Mouse (Mus musculus): ENCODE measurements around the gene Slc29a1. TPM values are rescaled to one million over a fixed set of nuclear protein-coding genes. Genes with fewer than 3 reads are reported as not detected.

The Slc29a1 gene
- total RNA-seq, 1 experiment: 321 TPM

DNA sequence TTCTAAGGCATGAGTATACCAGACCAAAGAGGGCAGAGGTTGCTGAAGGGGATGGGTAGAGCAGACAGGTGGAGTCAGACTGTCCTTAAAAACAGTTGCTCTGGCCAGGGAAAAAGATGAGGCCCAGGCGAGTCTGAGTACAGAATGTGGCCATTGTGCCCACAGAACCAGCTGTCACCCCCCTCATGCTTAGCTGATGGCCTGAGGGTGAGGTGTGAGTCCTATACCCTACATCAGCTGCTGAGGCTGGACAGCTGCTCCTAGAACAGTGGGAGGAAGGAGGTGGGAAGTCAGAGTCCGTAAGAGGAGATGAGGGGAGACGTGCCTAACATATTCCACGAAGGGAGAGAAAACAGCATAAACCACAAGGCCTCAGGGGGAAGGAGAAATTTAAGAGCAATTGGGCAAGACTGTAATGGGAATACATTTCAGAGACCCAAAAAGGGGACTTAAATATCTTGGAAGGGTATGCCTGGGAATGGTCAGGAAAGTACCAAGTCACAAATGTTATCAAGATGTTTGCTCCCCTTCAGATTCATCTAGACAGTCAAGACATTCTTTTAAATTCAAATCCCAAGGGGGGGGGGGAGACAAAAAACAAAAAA is 16.7 kb upstream of the Slc29a1 start:
- in situ Hi-C loops (cut with MboI; ENCODE audit: low sequenced_read_pairs in 2 of 2, unreplicated experiment in 2 of 2): no loop called here
- H3K4me1 ChIP-seq (ENCODE audit: control insufficient read depth in 2 of 2, insufficient read depth in 2 of 2, low read length in 2 of 2, poor library complexity in 1 of 2): peaks cover 24 to 31% of the 10 kb centered on the region in 2 experiments
- no peak for DNase-seq (ENCODE audit: low read depth, low spot score)
- TF ChIP-seq ZC3H11A (IDR thresholded peaks at IDR 0.05; ENCODE audit: borderline replicate concordance, low read depth, low read length): no peak
- no peak overlapping the region for H3K4me3 ChIP-seq (ENCODE audit: insufficient read depth in 1 of 2, low read depth in 1 of 2, low read length in 2 of 2, poor library complexity in 1 of 2, severe bottlenecking in 1 of 2)
- no peak overlapping the region for H3K9ac ChIP-seq (ENCODE audit: insufficient read depth, low read depth, low read length, poor library complexity, severe bottlenecking)
- H3K36me3 ChIP-seq (ENCODE audit: control insufficient read depth, insufficient read depth, low read length, poor library complexity, severe bottlenecking): no peaks in the 10 kb centered on the region
- no peaks in the 10 kb centered on the region for H3K9me3 ChIP-seq (ENCODE audit: control insufficient read depth, insufficient read depth, low read depth, low read length)
- H3K27ac ChIP-seq (ENCODE audit: insufficient read depth, low read depth, low read length, poor library complexity, severe bottlenecking): no peak overlapping the region; the same call in 1 of the 2 replicates

DNA sequence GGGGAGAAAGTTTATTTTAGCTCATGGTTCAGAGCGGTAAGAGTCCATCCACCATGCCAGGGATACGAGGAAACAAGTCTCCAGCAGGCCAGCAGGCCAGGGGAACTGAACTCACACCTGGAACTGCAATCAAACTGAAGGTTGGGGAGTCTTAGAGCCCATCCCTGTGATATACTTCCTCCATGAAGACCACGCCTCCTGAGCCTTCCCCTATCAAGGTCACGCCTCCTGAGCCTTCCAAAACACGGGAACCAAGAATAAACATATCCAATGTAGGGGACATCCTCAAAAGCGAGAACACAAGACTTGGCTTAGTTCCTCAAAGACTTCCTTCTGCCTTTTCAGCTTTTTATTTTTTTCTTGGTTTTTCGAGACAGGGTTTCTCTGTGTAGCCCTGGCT is 13.5 kb upstream of the Slc29a1 start:
- peaks cover 18 to 29% of the 10 kb centered on the region in 2 experiments for H3K4me1 ChIP-seq (ENCODE audit: control insufficient read depth in 2 of 2, insufficient read depth in 2 of 2, low read length in 2 of 2, poor library complexity in 1 of 2)
- no peaks in the 10 kb centered on the region for H3K9me3 ChIP-seq (ENCODE audit: control insufficient read depth, insufficient read depth, low read depth, low read length)
- TF ChIP-seq ZNF384 (IDR thresholded peaks at IDR 0.05; ENCODE audit: low read depth, low read length): no peak
- in situ Hi-C loops (cut with MboI; ENCODE audit: low sequenced_read_pairs in 2 of 2, unreplicated experiment in 2 of 2): no loop called here
- H3K9ac ChIP-seq (ENCODE audit: insufficient read depth, low read depth, low read length, poor library complexity, severe bottlenecking): no peak overlapping the region
- DNase-seq (ENCODE audit: low read depth, low spot score): no peak
- no peaks in the 10 kb centered on the region for H3K36me3 ChIP-seq (ENCODE audit: control insufficient read depth, insufficient read depth, low read length, poor library complexity, severe bottlenecking)
- H3K4me3 ChIP-seq (ENCODE audit: insufficient read depth in 1 of 2, low read depth in 1 of 2, low read length in 2 of 2, poor library complexity in 1 of 2, severe bottlenecking in 1 of 2): no peak overlapping the region
- peak overlapping the region; percentile 0; the same call in 1 of the 2 replicates for H3K27ac ChIP-seq (ENCODE audit: insufficient read depth, low read depth, low read length, poor library complexity, severe bottlenecking)

DNA sequence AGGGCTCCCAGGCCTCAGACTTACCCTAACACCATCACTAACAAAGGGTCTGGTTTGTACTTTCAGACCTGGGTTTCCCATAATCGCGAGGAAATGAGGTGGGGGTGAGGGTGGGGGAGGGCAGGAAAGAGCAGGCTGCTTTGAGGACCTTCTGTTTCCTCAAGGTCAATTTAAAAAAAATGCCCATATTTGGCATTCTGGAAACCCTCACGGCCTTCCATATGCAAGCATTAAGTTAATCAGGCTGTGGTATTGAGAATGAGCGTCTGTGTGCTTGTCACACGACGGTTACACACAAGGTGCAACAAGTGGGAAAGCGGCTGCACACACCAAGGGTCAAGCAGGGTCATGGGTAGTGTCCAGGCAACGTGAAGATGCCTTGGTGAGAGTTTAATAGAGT is 12.6 kb upstream of the Slc29a1 start:
- no peak for DNase-seq (ENCODE audit: low read depth, low spot score)
- Histone ChIP-seq H3K27ac (ENCODE audit: insufficient read depth, low read depth, low read length, poor library complexity, severe bottlenecking) (peak overlapping the region; percentile 58), H3K4me1 (ENCODE audit: control insufficient read depth in 2 of 2, insufficient read depth in 2 of 2, low read length in 2 of 2, poor library complexity in 1 of 2) (peaks cover 18 to 26% of the 10 kb centered on the region in 2 experiments), H3K4me3 (ENCODE audit: insufficient read depth in 1 of 2, low read depth in 1 of 2, low read length in 2 of 2, poor library complexity in 1 of 2, severe bottlenecking in 1 of 2) (no peak overlapping the region), H3K9me3 (ENCODE audit: control insufficient read depth, insufficient read depth, low read depth, low read length) (no peaks in the 10 kb centered on the region), H3K36me3 (ENCODE audit: control insufficient read depth, insufficient read depth, low read length, poor library complexity, severe bottlenecking) (no peaks in the 10 kb centered on the region), H3K9ac (ENCODE audit: insufficient read depth, low read depth, low read length, poor library complexity, severe bottlenecking) (no peak overlapping the region; the same call in 1 of the 2 replicates)
- TF ChIP-seq HCFC1 (IDR thresholded peaks at IDR 0.05; ENCODE audit: borderline replicate concordance, insufficient read depth, low read length): no peak
- TF ChIP-seq CHD2 (IDR thresholded peaks at IDR 0.05; ENCODE audit: low read depth, low read length): 0 out of 2 replicates have a peak, but pooled peaks have one; percentile 14
- in situ Hi-C loops (cut with MboI; ENCODE audit: low sequenced_read_pairs in 2 of 2, unreplicated experiment in 2 of 2): no loop called here

DNA sequence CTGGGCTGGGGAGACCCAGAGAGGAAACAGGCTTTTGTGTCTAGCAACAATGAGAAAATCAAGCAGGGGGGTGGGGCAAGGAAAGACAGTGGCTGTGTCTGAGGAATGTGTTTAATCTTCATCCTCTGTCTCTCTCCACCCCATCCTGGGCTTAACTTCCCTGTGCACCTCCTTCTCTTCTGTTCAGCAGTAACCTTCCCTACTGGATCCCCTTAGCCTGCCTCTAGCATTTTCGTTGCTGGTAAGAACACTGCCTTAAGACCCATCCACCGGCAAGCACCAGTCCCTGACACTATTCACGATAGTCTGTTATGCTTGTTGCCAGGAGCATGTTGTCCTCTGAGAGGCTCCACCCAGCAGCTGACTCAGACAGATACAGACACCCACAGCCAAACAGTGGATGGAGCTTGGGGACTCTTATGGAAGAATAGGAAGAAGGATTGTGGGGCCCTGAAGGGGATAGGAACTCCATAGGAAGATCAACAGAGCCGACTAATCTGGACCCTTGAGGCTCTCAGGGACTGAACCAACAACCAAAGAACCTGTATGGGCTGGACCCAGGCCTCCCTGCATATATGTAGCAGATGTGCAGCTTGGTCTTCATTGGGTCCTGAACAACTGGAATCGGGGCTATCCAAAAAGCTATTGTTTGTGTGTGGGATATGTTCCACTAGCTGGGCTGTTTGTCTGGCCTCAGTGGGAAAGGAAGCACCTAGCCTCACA is 10.9 kb upstream of the Slc29a1 start:
- in situ Hi-C loops (cut with MboI; ENCODE audit: low sequenced_read_pairs in 2 of 2, unreplicated experiment in 2 of 2): no loop called here
- Histone ChIP-seq H3K4me3 (ENCODE audit: insufficient read depth in 1 of 2, low read depth in 1 of 2, low read length in 2 of 2, poor library complexity in 1 of 2, severe bottlenecking in 1 of 2) (no peak overlapping the region; a peak in 1 of 4 replicates), H3K9ac (ENCODE audit: insufficient read depth, low read depth, low read length, poor library complexity, severe bottlenecking) (peak overlapping the region; percentile 39; the same call in 1 of the 2 replicates), H3K4me1 (ENCODE audit: control insufficient read depth in 2 of 2, insufficient read depth in 2 of 2, low read length in 2 of 2, poor library complexity in 1 of 2) (peaks cover 12 to 19% of the 10 kb centered on the region in 2 experiments), H3K9me3 (ENCODE audit: control insufficient read depth, insufficient read depth, low read depth, low read length) (no peaks in the 10 kb centered on the region), H3K27ac (ENCODE audit: insufficient read depth, low read depth, low read length, poor library complexity, severe bottlenecking) (peak overlapping the region; percentile 92), H3K36me3 (ENCODE audit: control insufficient read depth, insufficient read depth, low read length, poor library complexity, severe bottlenecking) (no peaks in the 10 kb centered on the region)
- peak; percentile 60 for DNase-seq (ENCODE audit: low read depth, low spot score)
- TF ChIP-seq ZC3H11A (IDR thresholded peaks at IDR 0.05; ENCODE audit: borderline replicate concordance, low read depth, low read length) (no peak), CHD2 (IDR thresholded peaks at IDR 0.05; ENCODE audit: low read depth, low read length) (no peak), HCFC1 (IDR thresholded peaks at IDR 0.05; ENCODE audit: borderline replicate concordance, insufficient read depth, low read length) (no peak), ZNF384 (IDR thresholded peaks at IDR 0.05; ENCODE audit: low read depth, low read length) (no peak), MAFK (IDR thresholded peaks at IDR 0.05; ENCODE audit: insufficient read depth, low read depth, low read length) (no peak)

DNA sequence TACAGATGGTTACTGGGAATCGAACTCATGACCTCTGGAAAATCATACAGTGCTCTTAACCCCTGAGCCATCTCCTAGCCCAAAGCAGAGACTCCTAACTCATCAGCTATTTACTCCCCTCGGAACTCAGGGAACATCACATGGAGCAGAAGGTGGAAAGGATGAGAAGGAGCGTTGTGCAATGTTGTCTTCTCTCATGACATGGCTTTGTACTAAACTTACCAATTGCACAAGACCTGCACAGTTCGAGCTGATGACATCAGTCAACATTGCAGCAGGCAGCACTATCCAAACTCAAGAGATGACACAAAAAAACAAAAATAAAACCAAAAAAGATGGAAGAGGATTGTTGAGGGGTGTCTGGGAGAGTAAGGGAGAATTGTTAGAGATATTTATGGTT is 9.0 kb upstream of the Slc29a1 start:
- peaks cover 12 to 24% of the 10 kb centered on the region in 2 experiments for H3K4me1 ChIP-seq (ENCODE audit: control insufficient read depth in 2 of 2, insufficient read depth in 2 of 2, low read length in 2 of 2, poor library complexity in 1 of 2)
- no peak overlapping the region for H3K9ac ChIP-seq (ENCODE audit: insufficient read depth, low read depth, low read length, poor library complexity, severe bottlenecking)
- H3K9me3 ChIP-seq (ENCODE audit: control insufficient read depth, insufficient read depth, low read depth, low read length): no peaks in the 10 kb centered on the region
- peak overlapping the region; percentile 73; the same call in 1 of the 2 replicates for H3K27ac ChIP-seq (ENCODE audit: insufficient read depth, low read depth, low read length, poor library complexity, severe bottlenecking)
- no peak for DNase-seq (ENCODE audit: low read depth, low spot score)
- H3K36me3 ChIP-seq (ENCODE audit: control insufficient read depth, insufficient read depth, low read length, poor library complexity, severe bottlenecking): no peaks in the 10 kb centered on the region
- in situ Hi-C loops (cut with MboI; ENCODE audit: low sequenced_read_pairs in 2 of 2, unreplicated experiment in 2 of 2): no loop called here
- TF ChIP-seq CHD2 (IDR thresholded peaks at IDR 0.05; ENCODE audit: low read depth, low read length) (no peak), HCFC1 (IDR thresholded peaks at IDR 0.05; ENCODE audit: borderline replicate concordance, insufficient read depth, low read length) (no peak), ZNF384 (IDR thresholded peaks at IDR 0.05; ENCODE audit: low read depth, low read length) (no peak), ZC3H11A (IDR thresholded peaks at IDR 0.05; ENCODE audit: borderline replicate concordance, low read depth, low read length) (no peak), MAFK (IDR thresholded peaks at IDR 0.05; ENCODE audit: insufficient read depth, low read depth, low read length) (no peak)
- H3K4me3 ChIP-seq (ENCODE audit: insufficient read depth in 1 of 2, low read depth in 1 of 2, low read length in 2 of 2, poor library complexity in 1 of 2, severe bottlenecking in 1 of 2): no peak overlapping the region

Measured in ES-E14 (cell line).